Mouse (Mus musculus): ENCODE results near the gene Gm44502.

DNA sequence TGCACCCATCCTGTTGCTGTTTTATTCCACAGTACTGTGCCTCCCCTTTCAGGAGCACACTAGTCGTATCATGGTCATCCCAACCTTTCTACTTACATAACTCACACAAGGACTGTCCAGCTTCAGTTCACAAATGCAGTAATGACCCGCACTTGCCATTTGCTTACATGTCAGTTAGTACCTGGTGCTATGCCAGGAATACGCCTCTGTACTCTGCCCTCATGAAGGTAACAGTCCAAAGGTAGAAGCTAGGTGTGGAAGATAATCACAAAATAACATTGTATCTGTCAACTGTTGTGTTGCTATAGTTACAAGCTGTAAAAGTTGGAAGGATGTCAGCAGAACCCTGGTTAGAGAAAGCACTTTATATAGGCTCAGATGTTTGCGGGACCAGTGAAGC lies 32.6 kb downstream of the Gm44502 start:
- TF ChIP-seq CTCF (IDR thresholded peaks at IDR 0.05) (no peak), EP300 (IDR thresholded peaks at IDR 0.05; ENCODE audit: insufficient read depth, low read depth, low read length) (no peak)
